Mouse (Mus musculus) cortical plate, adult 2 months (tissue): ENCODE measurements around the gene Mb. TPM values are rescaled to one million over a fixed set of nuclear protein-coding genes. Genes with fewer than 3 reads are reported as not detected.

ENCODE experiments used
- H3K27ac ChIP-seq: fragments of 200-500 bp; 2 replicates; pipeline ENCODE4 v1.5.1; 2012; ENCODE audit warnings: low read length, control low read depth, inconsistent platforms; ENCODE audit not compliant: insufficient read depth
- H3K4me1 ChIP-seq: fragments of 200-500 bp; 2 replicates; pipeline ENCODE4 v1.6.1; 2011; ENCODE audit warnings: low read length; ENCODE audit not compliant: control insufficient read depth, insufficient read depth
- H3K4me3 ChIP-seq: fragments of 200-500 bp; 2 replicates; pipeline ENCODE4 v1.5.1; 2011; ENCODE audit warnings: mild to moderate bottlenecking, low read length, control low read depth; ENCODE audit not compliant: insufficient read depth
- CTCF ChIP-seq: fragments of 200-500 bp; IDR thresholded peaks from 2 replicates; pipeline ENCODE4 v1.5.1; 2011; ENCODE audit warnings: mild to moderate bottlenecking, control low read depth, low read length; ENCODE audit not compliant: insufficient read depth; ENCODE audit errors: extremely low read depth
- POLR2A ChIP-seq: fragments of 200-500 bp; IDR thresholded peaks from 2 replicates; pipeline ENCODE4 v1.6.1; 2011; ENCODE audit warnings: mild to moderate bottlenecking, low read length, control low read depth; ENCODE audit not compliant: insufficient read depth; ENCODE audit errors: extremely low read depth
- polyA plus RNA-seq: library from polyadenylated mRNA; depleted of rRNA; stranded (reverse); fragments of >200 nt; gene quantifications from 2 replicates; pipeline ENCODE4 v1.2.3, GENCODE M21; 2012

Mb gene
- polyA plus RNA-seq, 1 experiment: 0.15 TPM

DNA sequence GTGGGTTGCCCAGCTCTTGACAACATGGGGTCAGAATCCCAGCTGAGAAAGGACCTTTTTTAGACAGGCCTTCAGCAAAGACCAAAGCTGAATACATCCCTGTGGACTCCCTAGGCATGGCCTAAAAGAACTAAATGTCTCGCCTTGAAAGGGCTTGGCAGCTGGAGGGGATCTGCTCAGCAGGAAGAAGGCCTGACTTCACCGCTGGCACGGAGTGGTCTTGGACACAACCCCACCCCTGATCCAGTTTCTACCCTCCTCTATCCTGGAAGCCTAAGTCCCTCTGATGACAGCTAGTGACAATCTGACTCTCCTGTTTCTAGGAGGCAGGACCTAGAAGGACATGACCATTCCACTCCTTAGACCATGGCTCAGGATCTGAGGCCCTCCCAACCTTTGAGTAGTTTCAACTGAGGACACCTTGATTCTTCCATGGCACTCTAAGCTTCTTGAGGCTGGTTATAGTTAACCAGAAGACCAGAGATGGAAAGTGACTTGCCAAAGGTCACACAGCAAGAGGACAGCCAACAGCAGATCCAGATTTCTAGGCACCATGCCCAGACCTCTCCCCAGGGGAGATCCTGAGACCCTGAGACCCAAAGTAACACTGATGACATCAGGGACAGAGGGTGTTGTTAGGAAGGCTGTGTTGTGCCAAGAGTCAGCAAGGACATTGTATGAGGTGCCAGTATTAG lies 47.1 kb downstream of the Mb start:
- Histone ChIP-seq H3K4me1 (peaks cover 2% of the 10 kb centered on the region; the same call in 1 of the 2 replicates), H3K27ac (no peak overlapping the region), H3K4me3 (no peak overlapping the region)
- TF ChIP-seq CTCF (no peak), POLR2A (no peak)

DNA sequence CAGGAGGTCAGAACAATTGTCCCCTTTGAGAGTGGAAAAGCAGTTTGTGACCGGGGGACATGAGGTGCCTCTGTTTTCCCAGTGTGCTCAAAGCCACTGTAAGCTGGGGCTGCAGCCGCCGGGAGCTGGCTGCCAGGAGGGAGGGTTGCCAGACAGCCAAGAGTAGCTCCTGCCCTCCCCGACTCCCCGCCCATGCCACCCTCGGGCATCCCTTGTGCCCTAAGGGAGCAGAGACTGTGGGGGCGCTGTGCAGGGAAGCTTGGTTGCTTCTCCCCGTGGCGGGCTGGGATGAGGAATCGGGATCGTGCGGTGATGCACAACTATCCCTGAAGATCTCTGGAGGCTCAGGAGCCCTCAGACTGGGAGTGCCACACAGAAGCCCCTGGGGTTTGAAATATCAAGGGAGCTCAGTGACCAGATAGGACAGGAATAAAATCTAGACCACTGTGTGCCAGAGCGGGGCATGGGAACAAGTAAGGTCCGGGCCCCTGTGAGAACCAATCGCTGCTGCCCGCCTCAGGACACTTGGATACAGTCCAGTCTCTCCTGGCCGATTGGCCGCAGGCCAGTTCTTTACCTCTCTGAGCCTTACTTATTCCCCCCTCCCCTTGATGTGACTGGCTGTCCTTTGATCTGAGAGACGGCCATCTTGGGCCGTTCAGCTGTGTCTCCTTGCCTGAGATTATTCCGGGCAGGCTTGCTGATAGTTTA lies 51.4 kb downstream of the Mb start:
- H3K4me1 ChIP-seq: peaks cover 4% of the 10 kb centered on the region
- H3K27ac ChIP-seq: no peak overlapping the region
- TF ChIP-seq CTCF (no peak), POLR2A (no peak)
- no peak overlapping the region for H3K4me3 ChIP-seq

DNA sequence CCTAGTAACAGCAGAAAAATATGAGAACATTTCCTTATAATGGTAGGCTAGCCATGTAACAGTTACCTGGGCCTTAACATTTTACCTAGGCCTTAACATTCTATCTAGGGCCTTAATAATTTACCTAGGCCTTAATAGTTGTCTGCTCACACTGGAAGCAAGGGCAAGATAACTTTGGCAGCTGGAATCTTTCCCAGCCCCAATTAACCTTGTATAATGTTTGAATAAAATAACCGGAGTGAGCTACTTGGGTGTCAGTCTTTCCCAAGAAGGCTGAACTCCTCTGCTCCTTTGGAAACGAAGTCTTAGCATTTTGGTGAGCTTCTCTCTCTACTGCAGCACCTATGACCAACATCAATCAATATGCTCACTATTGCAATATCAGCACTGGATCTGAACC lies 52.4 kb downstream of the Mb start:
- H3K4me1 ChIP-seq: peaks cover 7% of the 10 kb centered on the region
- no peak overlapping the region for H3K4me3 ChIP-seq
- TF ChIP-seq CTCF (no peak), POLR2A (no peak)
- H3K27ac ChIP-seq: no peak overlapping the region

DNA sequence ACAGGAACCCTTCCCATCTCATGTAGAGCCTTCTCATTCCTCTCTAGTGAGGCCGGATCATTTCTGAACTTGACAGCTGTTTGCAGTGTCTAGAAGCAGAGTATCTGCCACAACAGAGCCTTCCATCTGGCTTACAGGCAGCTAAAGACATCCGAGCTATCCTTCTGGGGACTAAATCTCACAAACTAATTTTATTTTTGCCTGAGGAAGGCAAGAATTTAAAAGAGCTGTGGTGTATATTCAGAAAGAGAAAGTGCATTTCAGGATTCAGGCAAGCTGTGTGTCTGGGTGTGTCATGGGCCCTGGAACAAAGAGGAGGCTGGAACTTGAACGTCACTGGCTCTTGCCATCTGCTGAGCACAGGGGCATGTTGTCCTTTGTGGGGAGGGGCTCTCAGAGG lies 56.1 kb downstream of the Mb start:
- Histone ChIP-seq H3K4me1 (peaks cover 7% of the 10 kb centered on the region), H3K4me3 (no peak overlapping the region), H3K27ac (peak overlapping the region; percentile 54)
- TF ChIP-seq CTCF (no peak), POLR2A (no peak)

DNA sequence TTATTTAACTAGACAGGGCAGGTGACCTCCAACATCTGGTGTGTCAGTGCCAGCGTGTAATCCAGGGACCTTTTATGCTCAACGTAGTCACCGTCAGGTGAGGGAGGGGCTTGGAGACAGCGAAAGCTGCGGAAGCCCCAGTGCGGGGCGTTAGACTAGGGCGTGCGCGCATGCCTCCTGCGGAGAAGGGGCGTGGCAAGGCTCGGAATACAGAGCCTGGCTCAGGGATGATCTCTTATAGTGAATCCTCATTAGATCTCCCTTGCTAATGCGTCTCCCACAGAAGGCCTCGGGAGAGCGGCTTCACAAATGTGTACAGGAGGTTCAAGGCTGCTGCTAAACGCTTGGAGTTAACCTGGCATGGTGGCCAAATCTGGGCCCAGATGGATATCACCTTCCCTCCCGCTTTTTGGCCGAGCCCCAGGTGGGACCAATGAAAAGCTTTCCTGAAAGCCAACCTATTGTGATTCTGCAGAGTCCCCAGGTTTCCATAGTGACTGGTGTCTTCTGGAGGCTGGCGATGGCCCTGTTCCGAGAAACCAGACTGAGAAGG lies 62.9 kb downstream of the Mb start:
- Histone ChIP-seq H3K4me3 (peak overlapping the region; percentile 19), H3K27ac (no peak overlapping the region), H3K4me1 (peaks cover 3% of the 10 kb centered on the region)
- TF ChIP-seq POLR2A: no peak
- TF ChIP-seq CTCF: no peak

DNA sequence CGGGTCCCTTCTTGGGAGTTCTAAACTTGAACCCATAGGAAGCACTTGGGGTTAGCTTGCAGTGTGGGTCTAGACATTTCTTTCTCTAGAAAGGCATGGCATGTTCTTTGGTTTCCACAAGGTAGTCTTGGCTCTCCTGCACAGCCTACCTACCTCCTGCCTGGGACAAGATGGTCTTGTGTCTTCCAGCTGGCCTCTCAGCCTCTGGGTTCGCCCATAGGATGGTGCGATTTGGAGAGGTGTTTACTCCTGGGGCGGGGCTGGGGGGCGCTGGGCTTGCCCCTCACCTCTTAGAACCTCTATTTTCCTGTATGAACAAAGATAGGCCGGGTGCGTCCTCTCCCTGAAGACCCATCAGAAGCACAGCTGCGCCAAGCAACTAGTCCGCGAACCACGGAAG lies 63.3 kb downstream of the Mb start:
- Histone ChIP-seq H3K4me3 (peak overlapping the region; percentile 19), H3K4me1 (peaks cover 3% of the 10 kb centered on the region), H3K27ac (no peak overlapping the region)
- TF ChIP-seq POLR2A (no peak), CTCF (no peak)

DNA sequence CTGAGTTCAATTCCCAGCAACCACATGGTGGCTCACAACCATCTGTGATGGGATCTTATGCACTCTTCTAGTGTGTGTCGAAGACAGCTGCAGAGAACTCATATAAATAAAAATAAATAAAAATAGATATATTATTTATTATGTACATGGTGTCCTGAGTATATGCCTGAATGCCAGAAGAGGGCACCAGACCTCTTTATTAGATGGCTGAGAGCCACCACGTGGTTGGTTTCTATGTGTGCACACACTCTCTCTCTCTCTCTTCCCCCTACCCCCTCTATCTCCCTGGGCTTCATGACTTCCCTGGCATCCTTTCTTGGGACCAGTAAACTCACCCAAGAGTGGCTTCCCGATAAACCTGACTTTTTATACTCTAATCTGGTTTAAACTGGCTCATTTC lies 67.7 kb downstream of the Mb start:
- no peak for TF ChIP-seq POLR2A
- peak; percentile 29; the same call in 1 of the 2 replicates for TF ChIP-seq CTCF
- no peak overlapping the region for H3K27ac ChIP-seq
- no peak overlapping the region for H3K4me3 ChIP-seq
- H3K4me1 ChIP-seq: no peaks in the 10 kb centered on the region

DNA sequence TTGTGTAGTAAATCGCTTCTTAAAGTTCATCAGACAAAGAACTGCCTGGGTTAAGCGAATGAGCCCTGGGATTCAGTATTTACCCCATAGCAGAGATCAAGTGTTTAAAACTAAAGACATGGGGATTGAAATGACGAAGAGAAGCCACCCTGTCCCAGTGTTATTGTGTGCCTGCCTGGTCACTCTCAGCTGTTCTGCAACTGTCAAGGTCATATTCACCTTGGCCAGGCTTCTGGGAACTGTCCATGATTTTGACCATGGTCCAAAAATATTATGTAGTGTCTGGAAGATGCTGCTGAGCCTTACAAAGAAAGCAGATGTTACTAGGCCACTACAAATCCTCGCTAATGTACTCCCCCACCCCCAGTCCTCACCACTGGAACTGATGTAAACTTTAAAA lies 70.7 kb downstream of the Mb start:
- TF ChIP-seq POLR2A: no peak
- TF ChIP-seq CTCF: no peak
- Histone ChIP-seq H3K4me1 (no peaks in the 10 kb centered on the region), H3K27ac (no peak overlapping the region), H3K4me3 (no peak overlapping the region)

DNA sequence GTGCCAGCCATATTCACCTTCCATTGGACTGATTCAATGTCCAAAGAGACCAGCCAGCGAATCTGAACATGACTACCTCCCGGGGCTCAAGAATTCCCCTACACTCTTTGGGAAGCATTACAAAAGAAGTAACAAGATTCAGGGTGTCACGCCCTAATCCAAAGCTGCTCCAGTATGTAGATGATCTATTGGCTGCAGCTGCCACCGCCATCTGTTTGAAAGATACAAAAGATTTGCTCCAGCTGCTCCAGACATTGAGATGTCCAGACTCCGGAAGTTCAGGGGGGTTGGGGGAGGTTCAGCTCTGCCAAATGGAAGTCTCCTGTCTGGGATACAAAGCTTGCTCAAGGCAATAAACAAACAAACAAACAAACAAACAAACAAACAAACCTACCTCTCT lies 73.9 kb downstream of the Mb start:
- H3K4me1 ChIP-seq: no peaks in the 10 kb centered on the region
- H3K27ac ChIP-seq: no peak overlapping the region
- TF ChIP-seq POLR2A (no peak), CTCF (no peak)
- no peak overlapping the region for H3K4me3 ChIP-seq

DNA sequence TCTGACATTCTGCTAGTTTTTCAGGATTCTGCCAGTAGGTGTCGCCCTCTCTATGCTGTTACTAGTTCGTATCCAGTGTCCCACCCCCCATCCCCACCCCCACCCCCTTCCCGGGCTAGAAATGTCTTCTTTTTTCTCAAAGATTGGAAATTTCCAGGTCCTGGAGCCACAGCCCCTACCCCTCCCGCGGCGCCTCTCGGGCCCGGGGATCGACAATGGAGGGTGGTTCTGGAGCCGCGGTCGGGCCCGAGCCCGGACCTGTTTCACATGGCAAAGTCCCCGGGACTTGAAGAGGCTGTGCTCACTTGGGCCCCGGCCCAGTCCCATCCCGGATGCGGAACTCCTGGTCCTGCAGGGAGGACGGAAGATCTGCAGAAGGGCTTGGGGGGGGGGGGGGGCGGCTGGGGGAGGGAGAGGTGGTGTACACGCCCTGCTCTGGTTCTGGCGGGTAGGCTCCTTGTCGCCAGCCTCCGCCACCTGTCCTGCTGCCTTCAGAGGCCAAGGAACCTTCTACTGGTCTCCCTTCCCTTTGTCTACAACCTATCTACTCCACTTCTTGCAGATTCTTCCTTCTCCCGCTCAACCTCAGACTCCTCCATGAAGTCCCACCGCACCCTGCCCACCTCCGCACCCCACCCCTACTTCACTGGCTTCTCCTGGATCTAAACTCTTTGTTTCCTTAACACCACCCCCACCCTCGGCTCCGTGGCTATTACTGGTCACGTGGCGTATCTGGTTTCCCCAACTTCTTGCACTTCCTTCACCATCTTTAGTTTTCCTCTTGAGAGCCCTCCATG lies 76.4 kb downstream of the Mb start:
- TF ChIP-seq POLR2A (no peak), CTCF (peak; percentile 49; the same call in 1 of the 2 replicates)
- H3K4me1 ChIP-seq: no peaks in the 10 kb centered on the region
- peak overlapping the region; percentile 39 for H3K4me3 ChIP-seq
- no peak overlapping the region for H3K27ac ChIP-seq
